Mouse (Mus musculus): ENCODE measurements at regions not wholly inside any gene's neighbourhood (a gene's known extent, or its start where the extent isn't known, plus 50 kb on each side); places are given as distances from the start of the nearest gene placed in this dataset.

- DNase-seq (ENCODE audit: low read depth, low spot score) = no peak
These were observed 228.8 kb upstream of the Zic4 start for GRCm38 (mm10) chr9:91133256-91133920.

GRCm38 (mm10) chr9:91134325-91134724 lies 227.9 kb upstream of the Zic4 start:
- peak; percentile 35 for DNase-seq (ENCODE audit: low read depth, low spot score)

GRCm38 (mm10) chr9:91135107-91135506 lies 227.1 kb upstream of the Zic4 start:
- no peak for DNase-seq (ENCODE audit: low read depth, low spot score)

GRCm38 (mm10) chr9:91140651-91141050 lies 221.6 kb upstream of the Zic4 start:
- DNase-seq (ENCODE audit: low read depth, low spot score) = no peak

- no peak for DNase-seq (ENCODE audit: low read depth, low spot score)
These were observed 210.3 kb upstream of the Zic4 start for GRCm38 (mm10) chr9:91151893-91152292.

GRCm38 (mm10) chr9:91159311-91159710 lies 202.9 kb upstream of the Zic4 start:
- peak; percentile 3 for DNase-seq (ENCODE audit: low read depth, low spot score)

GRCm38 (mm10) chr9:91167871-91168270 lies 194.3 kb upstream of the Zic4 start:
- DNase-seq (ENCODE audit: low read depth, low spot score) = no peak

- no peak for DNase-seq (ENCODE audit: low read depth, low spot score)
These were observed 169.0 kb upstream of the Zic4 start for GRCm38 (mm10) chr9:91193221-91193620.

GRCm38 (mm10) chr9:91193954-91194353 lies 168.3 kb upstream of the Zic4 start:
- no peak for DNase-seq (ENCODE audit: low read depth, low spot score)

GRCm38 (mm10) chr9:91207281-91207680 lies 154.9 kb upstream of the Zic4 start:
- no peak for DNase-seq (ENCODE audit: low read depth, low spot score)

GRCm38 (mm10) chr9:91227673-91228440 lies 134.4 kb upstream of the Zic4 start:
- DNase-seq (ENCODE audit: low read depth, low spot score) = no peak

- no peak for DNase-seq (ENCODE audit: low read depth, low spot score)
These were observed 133.7 kb upstream of the Zic4 start for GRCm38 (mm10) chr9:91228525-91228924.

- DNase-seq (ENCODE audit: low read depth, low spot score) = no peak
These were observed 108.3 kb upstream of the Zic4 start for GRCm38 (mm10) chr9:91253886-91254285.

- no peak for DNase-seq (ENCODE audit: low read depth, low spot score)
These were observed 70.9 kb upstream of the Zic4 start for GRCm38 (mm10) chr9:91291340-91291739.
